Mouse (Mus musculus) WW6 (cell line): ENCODE data around the gene Rpl35.
"Not testable (repeated sequence)": the region's sequence is repeated elsewhere in the genome, so short reads cannot be mapped to it uniquely, and the experiment has no call there.

ENCODE experiments used
- DNase-seq: peaks from one replicate; pipeline ENCODE4 v3.0.0-alpha.2; 2013; ENCODE audit warnings: low read depth, low spot score

The Rpl35 gene

GRCm38 (mm10) chr2:39005574-39006079, at the start of gene Rpl35:
Rpl35 (minus strand) TSS chr2:39005624.
- no peak for DNase-seq

- DNase-seq, result no peak
Measured at GRCm38 (mm10) chr2:39048515-39048914, 43.1 kb upstream of the Rpl35 start.

- no peak for DNase-seq
Measured at GRCm38 (mm10) chr2:39040215-39040614, 34.8 kb upstream of the Rpl35 start.

GRCm38 (mm10) chr2:39031611-39032010, 26.2 kb upstream of the Rpl35 start:
- DNase-seq, result no peak

- no peak for DNase-seq
Measured at GRCm38 (mm10) chr2:39020004-39020403, 14.6 kb upstream of the Rpl35 start.

GRCm38 (mm10) chr2:39016581-39016980, 11.2 kb upstream of the Rpl35 start:
- DNase-seq, result no peak

GRCm38 (mm10) chr2:39012768-39013279, 7.4 kb upstream of the Rpl35 start:
- DNase-seq, result no peak

- no peak for DNase-seq
Measured at GRCm38 (mm10) chr2:39011971-39012370, 6.5 kb upstream of the Rpl35 start.

- no peak for DNase-seq
Measured at GRCm38 (mm10) chr2:39011264-39011663, 5.8 kb upstream of the Rpl35 start.

- DNase-seq, result not testable (repeated sequence)
Measured at GRCm38 (mm10) chr2:39010144-39010543, 4.7 kb upstream of the Rpl35 start.

GRCm38 (mm10) chr2:39008954-39009365, 3.5 kb upstream of the Rpl35 start:
- no peak for DNase-seq

GRCm38 (mm10) chr2:39008350-39008851, 3.0 kb upstream of the Rpl35 start:
- DNase-seq, result no peak

- DNase-seq, result peak; percentile 77
Measured at GRCm38 (mm10) chr2:39007865-39008264, 2.4 kb upstream of the Rpl35 start.

GRCm38 (mm10) chr2:39006149-39006730, 816 bp upstream of the Rpl35 start:
- DNase-seq, result no peak

GRCm38 (mm10) chr2:39004880-39005435, 466 bp downstream of the Rpl35 start, which contains the start of gene Arpc5l:
Arpc5l (plus strand) TSS chr2:39005348.
- DNase-seq, result peak; percentile 81

- DNase-seq, result no peak
Measured at GRCm38 (mm10) chr2:39004372-39004771, 1.1 kb downstream of the Rpl35 start.

- no peak for DNase-seq
Measured at GRCm38 (mm10) chr2:39003512-39003911, 1.9 kb downstream of the Rpl35 start.

GRCm38 (mm10) chr2:39003106-39003505, 2.3 kb downstream of the Rpl35 start:
- no peak for DNase-seq

GRCm38 (mm10) chr2:39001866-39002265, 3.6 kb downstream of the Rpl35 start:
- DNase-seq, result no peak

GRCm38 (mm10) chr2:39000587-39000919, 4.9 kb downstream of the Rpl35 start:
- no peak for DNase-seq

- DNase-seq, result no peak
Measured at GRCm38 (mm10) chr2:38999910-39000586, 5.4 kb downstream of the Rpl35 start.

- DNase-seq, result no peak
Measured at GRCm38 (mm10) chr2:38999381-38999780, 6.0 kb downstream of the Rpl35 start.
